Comparison of ENCODE assay signal across 8 mouse cellular contexts in genomic region chr13:63331379-63331778, GRCm38 (mm10).
DNase-seq lines count a peak whose midpoint lies in the region; ATAC-seq and TF ChIP-seq lines count a peak whose summit lies in the region.
"Had no signal": no experiment of that assay in that cellular context is flagged by ENCODE, and none has a peak within 500 bp of the region (broad histone marks: within the 10 kb centered on the region; RNA-seq: fewer than 3 reads in every experiment).

No protein-coding gene starts in this region.

- no peaks in the 10 kb centered on the region for H3K36me3 ChIP-seq in spleen, adult 2 months (ENCODE audit: control insufficient read depth, insufficient read depth, low read length)
- no peaks in the 10 kb centered on the region for H3K36me3 ChIP-seq in intestine, embryonic 15.5 days
- H3K36me3 ChIP-seq in limb, embryonic 14.5 days (ENCODE audit: control insufficient read depth, insufficient read depth, low read length): no peaks in the 10 kb centered on the region
- H3K36me3 ChIP-seq: neural tube, embryonic 13.5 days had no signal

- peak in 1 of 2 experiments; percentile 15 for DNase-seq in spleen, adult 2 months (ENCODE audit: low read depth in 1 of 2, low spot score in 2 of 2)
- no peak for DNase-seq in spleen, adult 12 weeks (ENCODE audit: low spot score)
- peak; percentile 75 to 77 for DNase-seq in adrenal gland, adult 18-20 months (ENCODE audit: low spot score in 2 of 2)
- DNase-seq in embryo, embryonic 11.5 days (ENCODE audit: low read depth, low spot score): peak; percentile 62
- DNase-seq in limb, embryonic 14.5 days (ENCODE audit: low spot score): peak; percentile 82
- DNase-seq in right cerebral cortex, postnatal 10 days (ENCODE audit: low spot score in 2 of 2): peak; percentile 76 to 80

- no peak overlapping the region for H3K9ac ChIP-seq in intestine, embryonic 15.5 days
- no peak overlapping the region for H3K9ac ChIP-seq in limb, embryonic 14.5 days (ENCODE audit: low read depth, low read length, severe bottlenecking)
- H3K9ac ChIP-seq: neural tube, embryonic 13.5 days had no signal

- no peak overlapping the region for H3K4me3 ChIP-seq in spleen, adult 2 months (ENCODE audit: extremely low read depth, insufficient read depth, insufficient read length)
- H3K4me3 ChIP-seq in intestine, embryonic 15.5 days (replicated peaks): no peak overlapping the region
- H3K4me3 ChIP-seq in limb, embryonic 14.5 days (replicated peaks; ENCODE audit: low read length): no peak overlapping the region
- H3K4me3 ChIP-seq: neural tube, embryonic 13.5 days had no signal

- H3K4me2 ChIP-seq in intestine, embryonic 15.5 days (replicated peaks): no peak overlapping the region
- no peak overlapping the region for H3K4me2 ChIP-seq in limb, embryonic 14.5 days (replicated peaks; ENCODE audit: low read depth, low read length, severe bottlenecking)
- H3K4me2 ChIP-seq: neural tube, embryonic 13.5 days had no signal

- TF ChIP-seq CTCF in spleen, adult 2 months (IDR thresholded peaks at IDR 0.05; ENCODE audit: extremely low read depth, insufficient read depth, insufficient read length, insufficient replicate concordance): peak; percentile 30; the same call in 1 of the 2 replicates

- ATAC-seq in intestine, embryonic 15.5 days: peak; percentile 30; the same call in 1 of the 2 replicates
- no peak for ATAC-seq in limb, embryonic 14.5 days (ENCODE audit: low FRiP score, low read depth)

- no peaks in the 10 kb centered on the region for H3K9me3 ChIP-seq in intestine, embryonic 15.5 days
- no peaks in the 10 kb centered on the region for H3K9me3 ChIP-seq in limb, embryonic 14.5 days (ENCODE audit: control insufficient read depth, low read length)
- H3K9me3 ChIP-seq: neural tube, embryonic 13.5 days had no signal

- no peaks in the 10 kb centered on the region for H3K27me3 ChIP-seq in spleen, adult 2 months (ENCODE audit: control insufficient read depth, insufficient read depth, low read length)
- H3K27me3 ChIP-seq in intestine, embryonic 15.5 days (replicated peaks): no peaks in the 10 kb centered on the region
- no peaks in the 10 kb centered on the region for H3K27me3 ChIP-seq in limb, embryonic 14.5 days (ENCODE audit: control insufficient read depth, insufficient read depth, low read length)
- H3K27me3 ChIP-seq: neural tube, embryonic 13.5 days had no signal

- H3K27ac ChIP-seq in spleen, adult 2 months (ENCODE audit: insufficient read depth, low read length): no peak overlapping the region
- no peak overlapping the region for H3K27ac ChIP-seq in intestine, embryonic 15.5 days
- H3K27ac ChIP-seq in limb, embryonic 14.5 days (replicated peaks; ENCODE audit: low read depth, low read length): peak overlapping the region; percentile 81
- H3K27ac ChIP-seq: neural tube, embryonic 13.5 days had no signal

- no peak for TF ChIP-seq POLR2A in spleen, adult 2 months (IDR thresholded peaks at IDR 0.05; ENCODE audit: low read depth, low read length)
- TF ChIP-seq POLR2A in limb, embryonic 14.5 days (IDR thresholded peaks at IDR 0.05; ENCODE audit: borderline replicate concordance, extremely low read depth, insufficient read depth, insufficient read length): no peak

- no peaks in the 10 kb centered on the region for H3K4me1 ChIP-seq in spleen, adult 2 months (ENCODE audit: control insufficient read depth, insufficient read depth, insufficient read length)
- H3K4me1 ChIP-seq in intestine, embryonic 15.5 days (replicated peaks): peaks cover 17% of the 10 kb centered on the region
- peaks cover 39% of the 10 kb centered on the region for H3K4me1 ChIP-seq in limb, embryonic 14.5 days (ENCODE audit: control insufficient read depth, insufficient read depth, low read length)

- WGBS in spleen, adult 2 months: 62% methylated on average over 4 of the region's 4 CpGs
- WGBS in intestine, embryonic 15.5 days: 41% methylated on average over 4 of the region's 4 CpGs
- 37% methylated on average over 4 of the region's 4 CpGs for WGBS in limb, embryonic 14.5 days
